Mouse (Mus musculus) testis, adult 2 months (tissue): ENCODE results near the gene Serinc2.

Experiments
- CTCF ChIP-seq: fragments of 200-500 bp; IDR thresholded peaks from 2 replicates; pipeline ENCODE4 v1.5.1; 2012; ENCODE audit warnings: low read depth, mild to moderate bottlenecking, inconsistent platforms, low read length, moderate library complexity; ENCODE audit not compliant: control insufficient read depth, insufficient read depth, insufficient replicate concordance
- POLR2A ChIP-seq: fragments of 200-500 bp; IDR thresholded peaks from 2 replicates; pipeline ENCODE4 v1.6.1; 2012; ENCODE audit warnings: low read depth, mild to moderate bottlenecking, inconsistent platforms, low read length, moderate library complexity; ENCODE audit not compliant: control insufficient read depth

GRCm38 (mm10) chr4:130242956-130243355, 36.0 kb downstream of the Serinc2 start:
- TF ChIP-seq CTCF = no peak
- no peak for TF ChIP-seq POLR2A
